8 mouse cellular contexts compared by ENCODE assay signal in genomic region chr5:120578504-120579081, GRCm38 (mm10). TPM values are rescaled to one million over a fixed set of nuclear protein-coding genes. Genes with fewer than 3 reads are reported as not detected.
DNase-seq lines count a peak whose midpoint lies in the region; ATAC-seq and TF ChIP-seq lines count a peak whose summit lies in the region.

No protein-coding gene starts in this region.

- no peak for DNase-seq in midbrain, embryonic 10.5 days (ENCODE audit: low spot score)
- DNase-seq in midbrain, embryonic 11.5 days (ENCODE audit: low spot score, missing footprints), result no peak
- peak; percentile 66 for DNase-seq in embryo, embryonic 9.5 days (ENCODE audit: extremely low spot score)
- peak; percentile 95 for DNase-seq in kidney, postnatal 0 days (ENCODE audit: low spot score)
- DNase-seq in stomach, postnatal 0 days (ENCODE audit: low spot score), result peak; percentile 41
- DNase-seq in left cerebral cortex, postnatal 14 days (ENCODE audit: low spot score in 2 of 2), result no peak

- intact Hi-C loops in left cerebral cortex, postnatal 14 days (cut with DNase I), result no loop called here

- H3K9me3 ChIP-seq in midbrain, embryonic 10.5 days (replicated peaks), result no peaks in the 10 kb centered on the region
- H3K9me3 ChIP-seq in midbrain, embryonic 11.5 days (ENCODE audit: control insufficient read depth, low read length), result no peaks in the 10 kb centered on the region
- H3K9me3 ChIP-seq in heart, embryonic 15.5 days (replicated peaks), result no peaks in the 10 kb centered on the region
- no peaks in the 10 kb centered on the region for H3K9me3 ChIP-seq in kidney, postnatal 0 days (replicated peaks; ENCODE audit: low read length)
- H3K9me3 ChIP-seq in stomach, postnatal 0 days (ENCODE audit: control insufficient read depth, low read length), result no peaks in the 10 kb centered on the region

- H3K4me1 ChIP-seq in midbrain, embryonic 10.5 days, result peaks cover 29% of the 10 kb centered on the region
- H3K4me1 ChIP-seq in midbrain, embryonic 11.5 days (ENCODE audit: control insufficient read depth, insufficient read depth, low read length), result peaks cover 6% of the 10 kb centered on the region; the same call in 1 of the 2 replicates
- H3K4me1 ChIP-seq in heart, embryonic 15.5 days (replicated peaks), result peaks cover 41% of the 10 kb centered on the region
- peaks cover 34% of the 10 kb centered on the region for H3K4me1 ChIP-seq in kidney, postnatal 0 days (replicated peaks; ENCODE audit: insufficient read depth, low read length)
- peaks cover 9% of the 10 kb centered on the region; the same call in 1 of the 2 replicates for H3K4me1 ChIP-seq in stomach, postnatal 0 days (replicated peaks; ENCODE audit: control insufficient read depth, insufficient read depth)

- no peak for ATAC-seq in midbrain, embryonic 11.5 days (ENCODE audit: low FRiP score)
- ATAC-seq in heart, embryonic 15.5 days (replicated peaks; ENCODE audit: insufficient number of reproducible peaks, insufficient read depth, low FRiP score, low read depth), result peak; percentile 53; the same call in 1 of the 2 replicates
- ATAC-seq in kidney, postnatal 0 days (replicated peaks; ENCODE audit: low FRiP score, low read depth), result peak; percentile 42
- ATAC-seq in megakaryocyte, adult 5-6 weeks (ENCODE audit: poor library complexity, severe bottlenecking), result peak; percentile 71
- peak; percentile 31 for ATAC-seq in stomach, postnatal 0 days (ENCODE audit: low FRiP score, low TSS enrichment)

- H3K4me3 ChIP-seq in midbrain, embryonic 10.5 days, result no peak overlapping the region
- no peak overlapping the region for H3K4me3 ChIP-seq in midbrain, embryonic 11.5 days (ENCODE audit: low read depth, low read length)
- H3K4me3 ChIP-seq in heart, embryonic 15.5 days, result no peak overlapping the region
- no peak overlapping the region for H3K4me3 ChIP-seq in kidney, postnatal 0 days (replicated peaks; ENCODE audit: low read depth, low read length)
- H3K4me3 ChIP-seq in stomach, postnatal 0 days (ENCODE audit: low read depth, low read length), result no peak overlapping the region

- no peak overlapping the region for H3K4me2 ChIP-seq in midbrain, embryonic 11.5 days
- H3K4me2 ChIP-seq in heart, embryonic 15.5 days, result peak overlapping the region; percentile 35
- H3K4me2 ChIP-seq in kidney, postnatal 0 days (ENCODE audit: low read length), result peak overlapping the region; percentile 38
- peak overlapping the region; percentile 37 for H3K4me2 ChIP-seq in stomach, postnatal 0 days (replicated peaks; ENCODE audit: low read depth)

- peaks cover 32% of the 10 kb centered on the region for H3K36me3 ChIP-seq in midbrain, embryonic 10.5 days
- H3K36me3 ChIP-seq in midbrain, embryonic 11.5 days (ENCODE audit: control insufficient read depth, insufficient read depth, low read length), result no peaks in the 10 kb centered on the region
- H3K36me3 ChIP-seq in heart, embryonic 15.5 days, result peaks cover 3% of the 10 kb centered on the region; the same call in 1 of the 2 replicates
- H3K36me3 ChIP-seq in kidney, postnatal 0 days (ENCODE audit: insufficient read depth, low read length), result peaks cover 8% of the 10 kb centered on the region; the same call in 1 of the 2 replicates
- H3K36me3 ChIP-seq in stomach, postnatal 0 days (ENCODE audit: control insufficient read depth, insufficient read depth, low read length), result 0 out of 2 replicates have a peak, but pooled peaks cover 4% of the 10 kb centered on the region

- no peak for TF ChIP-seq CTCF in kidney, postnatal 0 days (IDR thresholded peaks at IDR 0.05; ENCODE audit: low read depth)
- TF ChIP-seq CTCF in stomach, postnatal 0 days (IDR thresholded peaks at IDR 0.05; ENCODE audit: low read depth), result no peak

- H3K9ac ChIP-seq in midbrain, embryonic 11.5 days (ENCODE audit: low read length), result no peak overlapping the region
- H3K9ac ChIP-seq in heart, embryonic 15.5 days, result no peak overlapping the region
- H3K9ac ChIP-seq in kidney, postnatal 0 days (ENCODE audit: low read depth, low read length), result no peak overlapping the region
- 0 out of 2 replicates have a peak overlapping the region, but pooled peaks have one; percentile 43 for H3K9ac ChIP-seq in stomach, postnatal 0 days (ENCODE audit: low read length)

- no peaks in the 10 kb centered on the region for H3K27me3 ChIP-seq in midbrain, embryonic 10.5 days (ENCODE audit: low read depth, poor library complexity, severe bottlenecking)
- no peaks in the 10 kb centered on the region for H3K27me3 ChIP-seq in midbrain, embryonic 11.5 days (ENCODE audit: control insufficient read depth, insufficient read depth, low read length)
- H3K27me3 ChIP-seq in heart, embryonic 15.5 days, result no peaks in the 10 kb centered on the region
- H3K27me3 ChIP-seq in kidney, postnatal 0 days (ENCODE audit: insufficient read depth, low read length), result no peaks in the 10 kb centered on the region
- no peaks in the 10 kb centered on the region for H3K27me3 ChIP-seq in stomach, postnatal 0 days (ENCODE audit: control insufficient read depth, insufficient read depth, low read length)

- 71% methylated on average over 12 of the region's 12 CpGs for WGBS in midbrain, embryonic 10.5 days
- WGBS in midbrain, embryonic 11.5 days, result 74% methylated on average over 12 of the region's 12 CpGs
- WGBS in heart, embryonic 15.5 days, result 46% methylated on average over 12 of the region's 12 CpGs
- WGBS in kidney, postnatal 0 days, result 10% methylated on average over 12 of the region's 12 CpGs
- 18% methylated on average over 12 of the region's 12 CpGs for WGBS in stomach, postnatal 0 days

- no peak for TF ChIP-seq EP300 in stomach, postnatal 0 days (optimal IDR thresholded peaks at IDR 0.05)

- H3K27ac ChIP-seq in midbrain, embryonic 10.5 days (replicated peaks), result peak overlapping the region; percentile 64
- no peak overlapping the region for H3K27ac ChIP-seq in midbrain, embryonic 11.5 days (ENCODE audit: low read depth, low read length)
- H3K27ac ChIP-seq in heart, embryonic 15.5 days, result peak overlapping the region; percentile 69
- peak overlapping the region; percentile 95 for H3K27ac ChIP-seq in kidney, postnatal 0 days
- H3K27ac ChIP-seq in stomach, postnatal 0 days (replicated peaks), result peak overlapping the region; percentile 91

RNA-seq across cellular contexts. Expression of gene Tpcn1, which starts 9.9 kb away (rescaled TPM):
- polyA plus RNA-seq in midbrain, embryonic 10.5 days (2016; fragmentation: Nextera tagmentation; extraction: Ambion mirVana), result 10.3 and 11.1 TPM in 2 replicates
- 8.6 and 10.8 TPM in 2 replicates for polyA plus RNA-seq in midbrain, embryonic 11.5 days (2014; fragmentation: Nextera tagmentation; extraction: Ambion mirVana)
- 12.4 and 16.8 TPM in 2 replicates for polyA plus RNA-seq in heart, embryonic 15.5 days (2015; fragmentation: Nextera tagmentation; extraction: Ambion mirVana)
- 34.6 and 35.4 TPM in 2 replicates for polyA plus RNA-seq in kidney, postnatal 0 days (2015; fragmentation: Nextera tagmentation; extraction: Ambion mirVana)
- total RNA-seq in megakaryocyte, adult 5-6 weeks (2015), result 37.6 and 38.3 TPM in 2 replicates
- 15.8 and 18.2 TPM in 2 replicates for total RNA-seq in megakaryocyte, adult 5-6 weeks (2017)
- polyA plus RNA-seq in stomach, postnatal 0 days (2015; fragmentation: Nextera tagmentation; extraction: Ambion mirVana), result 12.7 and 13.9 TPM in 2 replicates
- total RNA-seq in left cerebral cortex, postnatal 14 days (2021), result 10 to 100 TPM; 47.7 to 50.0 TPM

RNA-seq across cellular contexts. Expression of gene Iqcd, which starts 10.2 kb away (rescaled TPM):
- 0.95 and 0.98 TPM in 2 replicates for polyA plus RNA-seq in midbrain, embryonic 10.5 days (2016; fragmentation: Nextera tagmentation; extraction: Ambion mirVana)
- polyA plus RNA-seq in midbrain, embryonic 11.5 days (2014; fragmentation: Nextera tagmentation; extraction: Ambion mirVana), result 0.25 and 0.51 TPM in 2 replicates
- 0.19 and 0.46 TPM in 2 replicates for polyA plus RNA-seq in heart, embryonic 15.5 days (2015; fragmentation: Nextera tagmentation; extraction: Ambion mirVana)
- polyA plus RNA-seq in kidney, postnatal 0 days (2015; fragmentation: Nextera tagmentation; extraction: Ambion mirVana), result 1.1 and 1.4 TPM in 2 replicates
- 0.18 and 0.98 TPM in 2 replicates for total RNA-seq in megakaryocyte, adult 5-6 weeks (2015)
- 0.11 and 0.45 TPM in 2 replicates for total RNA-seq in megakaryocyte, adult 5-6 weeks (2017)
- polyA plus RNA-seq in stomach, postnatal 0 days (2015; fragmentation: Nextera tagmentation; extraction: Ambion mirVana), result 0.25 and 0.36 TPM in 2 replicates
- under 1 TPM; 0.22 to 0.59 TPM for total RNA-seq in left cerebral cortex, postnatal 14 days (2021)

RNA-seq across cellular contexts. Expression of gene Rita1, which starts 33.8 kb away (rescaled TPM):
- 16.0 and 16.2 TPM in 2 replicates for polyA plus RNA-seq in midbrain, embryonic 10.5 days (2016; fragmentation: Nextera tagmentation; extraction: Ambion mirVana)
- 7.9 and 8.9 TPM in 2 replicates for polyA plus RNA-seq in midbrain, embryonic 11.5 days (2014; fragmentation: Nextera tagmentation; extraction: Ambion mirVana)
- polyA plus RNA-seq in heart, embryonic 15.5 days (2015; fragmentation: Nextera tagmentation; extraction: Ambion mirVana), result 11.0 and 12.7 TPM in 2 replicates
- polyA plus RNA-seq in kidney, postnatal 0 days (2015; fragmentation: Nextera tagmentation; extraction: Ambion mirVana), result 14.3 and 16.3 TPM in 2 replicates
- total RNA-seq in megakaryocyte, adult 5-6 weeks (2015), result 1.5 and 3.0 TPM in 2 replicates
- 2.2 and 3.2 TPM in 2 replicates for total RNA-seq in megakaryocyte, adult 5-6 weeks (2017)
- 12.1 TPM in 2 replicates for polyA plus RNA-seq in stomach, postnatal 0 days (2015; fragmentation: Nextera tagmentation; extraction: Ambion mirVana)
- total RNA-seq in left cerebral cortex, postnatal 14 days (2021), result 10 to 100 TPM; 31.5 to 32.4 TPM

RNA-seq across cellular contexts. Expression of gene Ddx54, which starts 33.9 kb away (rescaled TPM):
- polyA plus RNA-seq in midbrain, embryonic 10.5 days (2016; fragmentation: Nextera tagmentation; extraction: Ambion mirVana), result 59.4 and 59.7 TPM in 2 replicates
- 26.4 and 32.2 TPM in 2 replicates for polyA plus RNA-seq in midbrain, embryonic 11.5 days (2014; fragmentation: Nextera tagmentation; extraction: Ambion mirVana)
- polyA plus RNA-seq in heart, embryonic 15.5 days (2015; fragmentation: Nextera tagmentation; extraction: Ambion mirVana), result 23.4 and 32.9 TPM in 2 replicates
- polyA plus RNA-seq in kidney, postnatal 0 days (2015; fragmentation: Nextera tagmentation; extraction: Ambion mirVana), result 34.8 and 38.6 TPM in 2 replicates
- total RNA-seq in megakaryocyte, adult 5-6 weeks (2015), result 7.7 and 7.9 TPM in 2 replicates
- total RNA-seq in megakaryocyte, adult 5-6 weeks (2017), result 21.3 and 22.6 TPM in 2 replicates
- polyA plus RNA-seq in stomach, postnatal 0 days (2015; fragmentation: Nextera tagmentation; extraction: Ambion mirVana), result 22.5 and 23.0 TPM in 2 replicates
- 10 to 100 TPM; 44.5 to 48.0 TPM for total RNA-seq in left cerebral cortex, postnatal 14 days (2021)

RNA-seq across cellular contexts. Expression of gene Cfap73, which starts 55.4 kb away (rescaled TPM):
- not detected in 2 replicates for polyA plus RNA-seq in midbrain, embryonic 10.5 days (2016; fragmentation: Nextera tagmentation; extraction: Ambion mirVana)
- not detected in 2 replicates for polyA plus RNA-seq in midbrain, embryonic 11.5 days (2014; fragmentation: Nextera tagmentation; extraction: Ambion mirVana)
- 0.15 TPM in 1 of 2 replicates, not detected in the other for polyA plus RNA-seq in heart, embryonic 15.5 days (2015; fragmentation: Nextera tagmentation; extraction: Ambion mirVana)
- polyA plus RNA-seq in kidney, postnatal 0 days (2015; fragmentation: Nextera tagmentation; extraction: Ambion mirVana), result not detected in 2 replicates
- not detected in 2 replicates for total RNA-seq in megakaryocyte, adult 5-6 weeks (2015)
- total RNA-seq in megakaryocyte, adult 5-6 weeks (2017), result not detected in 2 replicates
- polyA plus RNA-seq in stomach, postnatal 0 days (2015; fragmentation: Nextera tagmentation; extraction: Ambion mirVana), result 0.10 TPM in 1 of 2 replicates, not detected in the other
- not detected for total RNA-seq in left cerebral cortex, postnatal 14 days (2021)

Comparison
In these comparisons a context has a peak if more than half of its experiments do, and no peak if none do; other contexts are left out.
1. DNase-seq: peak in embryo, embryonic 9.5 days (single experiment), kidney, postnatal 0 days (single experiment) and stomach, postnatal 0 days (single experiment); none in midbrain, embryonic 10.5 days (single experiment), midbrain, embryonic 11.5 days (single experiment) and left cerebral cortex, postnatal 14 days (0 of 2).